Mouse (Mus musculus) cortical plate, adult 2 months (tissue): ENCODE data around the gene Hcfc1r1.

Experiments used
- CTCF ChIP-seq: fragments of 200-500 bp; IDR thresholded peaks from 2 replicates; pipeline ENCODE4 v1.5.1; 2011; ENCODE audit warnings: mild to moderate bottlenecking, control low read depth, low read length; ENCODE audit not compliant: insufficient read depth; ENCODE audit errors: extremely low read depth
- POLR2A ChIP-seq: fragments of 200-500 bp; IDR thresholded peaks from 2 replicates; pipeline ENCODE4 v1.6.1; 2011; ENCODE audit warnings: mild to moderate bottlenecking, low read length, control low read depth; ENCODE audit not compliant: insufficient read depth; ENCODE audit errors: extremely low read depth

DNA sequence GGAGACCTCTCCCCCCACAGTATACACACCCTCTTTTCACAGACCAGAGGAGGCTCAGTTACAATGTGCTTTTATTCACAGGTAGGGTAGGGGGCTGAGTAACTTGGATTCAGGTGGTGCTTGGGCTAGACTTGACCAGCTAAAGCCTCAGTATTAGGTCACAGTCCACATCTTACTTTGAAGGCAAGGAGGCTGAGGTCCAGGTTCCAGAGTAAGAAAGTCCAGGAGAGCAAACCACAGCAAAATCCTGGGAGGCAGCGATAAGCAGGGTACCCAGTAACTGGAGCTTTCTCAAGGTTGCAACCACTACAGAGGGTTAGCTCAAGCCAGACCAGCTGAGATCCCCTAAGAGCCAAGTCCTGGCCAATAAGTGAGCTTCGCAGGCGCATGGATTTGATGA lies 9.1 kb downstream of the Hcfc1r1 start:
- TF ChIP-seq POLR2A (no peak), CTCF (no peak)
